Mouse (Mus musculus): ENCODE results near the gene Amotl1. TPM values are rescaled to one million over a fixed set of nuclear protein-coding genes. Genes with fewer than 3 reads are reported as not detected.
"Not testable (repeated sequence)": the region's sequence is repeated elsewhere in the genome, so short reads cannot be mapped to it uniquely, and the experiment has no call there.

The Amotl1 gene
- 8.3 and 9.1 TPM in 2 replicates for polyA plus RNA-seq (2015; fragmentation: Nextera tagmentation; extraction: Ambion mirVana)

DNA sequence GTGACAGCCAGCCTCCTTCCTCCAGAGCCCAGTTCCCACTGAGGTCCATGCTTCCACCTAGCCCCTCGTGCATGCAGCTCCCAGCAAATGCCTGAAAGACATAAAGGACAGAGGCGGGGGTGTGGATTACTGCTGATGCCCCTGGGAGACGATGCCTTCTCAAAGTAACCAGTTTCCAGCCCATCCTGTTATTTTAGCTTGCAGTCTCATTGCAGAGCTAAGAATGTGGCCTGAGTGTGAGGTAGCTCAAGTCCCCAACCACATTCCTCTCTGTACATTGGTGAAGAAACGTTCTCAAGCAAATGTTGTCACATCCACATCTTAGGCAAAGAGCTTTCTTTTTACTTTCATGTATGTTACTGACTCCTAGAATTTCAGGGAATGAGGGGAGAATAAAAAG, at the start of gene Amotl1:
Gene Amotl1 (minus strand): TSS at position 101 of the 400 bp plus-strand sequence.
- no peaks in the 10 kb centered on the region for H3K27me3 ChIP-seq (ENCODE audit: control insufficient read depth, insufficient read depth, low read depth, low read length)
- no peak within 1 kb of the TSS for H3K9ac ChIP-seq (ENCODE audit: low read depth, low read length)
- H3K4me3 ChIP-seq (ENCODE audit: low read depth, low read length): no peak within 1 kb of the TSS
- 38% methylated on average over 4 of the region's 4 CpGs for WGBS
- ATAC-seq: no peak
- H3K27ac ChIP-seq (ENCODE audit: low read length): no peak within 1 kb of the TSS
- H3K36me3 ChIP-seq (ENCODE audit: control insufficient read depth, insufficient read depth, low read length): no peaks in the 10 kb centered on the region
- peaks cover 13% of the 10 kb centered on the region; the same call in 1 of the 2 replicates for H3K4me1 ChIP-seq (ENCODE audit: control insufficient read depth, insufficient read depth, low read length)
- H3K9me3 ChIP-seq (replicated peaks; ENCODE audit: control insufficient read depth, low read length, poor library complexity, severe bottlenecking): no peaks in the 10 kb centered on the region
- no peak within 1 kb of the TSS for H3K4me2 ChIP-seq (ENCODE audit: low read length)

DNA sequence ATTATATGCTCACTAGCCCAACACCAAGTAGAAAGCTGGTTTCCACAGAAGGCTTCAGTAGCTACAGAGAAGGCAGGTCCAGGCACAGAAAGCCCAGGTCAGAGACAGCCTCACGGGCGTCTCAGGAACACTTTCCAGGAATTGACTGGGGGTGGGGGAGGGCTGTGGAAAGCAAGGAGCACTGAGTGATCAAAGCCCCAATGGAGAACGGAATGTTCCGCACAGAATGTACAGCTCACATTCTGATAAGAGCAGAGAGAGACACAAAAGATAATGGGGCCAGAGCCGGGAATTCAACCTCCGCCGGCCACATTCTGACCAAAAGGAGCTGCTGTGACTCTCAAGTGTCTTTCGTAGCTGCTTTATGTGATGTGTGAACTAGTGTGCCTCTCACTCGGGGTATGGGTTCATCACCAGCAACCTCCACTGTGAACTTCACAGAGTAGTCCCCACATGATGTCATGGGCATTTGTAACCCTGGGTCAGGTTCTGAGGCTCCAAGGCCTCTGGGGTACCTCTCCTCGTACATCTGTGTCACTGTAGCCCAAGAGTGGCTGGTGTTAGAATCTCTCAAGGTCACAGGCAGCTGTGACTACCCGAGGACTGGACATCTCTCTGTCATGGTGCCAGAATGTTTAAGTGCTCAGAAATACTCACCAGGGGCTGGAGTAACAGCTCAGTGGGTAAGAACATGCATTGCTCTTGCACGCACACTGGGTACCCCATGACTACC, 44.7 kb upstream of the Amotl1 start:
- no peaks in the 10 kb centered on the region for H3K27me3 ChIP-seq (ENCODE audit: control insufficient read depth, insufficient read depth, low read depth, low read length)
- H3K36me3 ChIP-seq (ENCODE audit: control insufficient read depth, insufficient read depth, low read length): no peaks in the 10 kb centered on the region
- no peak for ATAC-seq
- no peaks in the 10 kb centered on the region for H3K4me1 ChIP-seq (ENCODE audit: control insufficient read depth, insufficient read depth, low read length)
- H3K9ac ChIP-seq (ENCODE audit: low read depth, low read length): no peak overlapping the region
- H3K9me3 ChIP-seq (replicated peaks; ENCODE audit: control insufficient read depth, low read length, poor library complexity, severe bottlenecking): no peaks in the 10 kb centered on the region
- H3K27ac ChIP-seq (ENCODE audit: low read length): no peak overlapping the region
- no peak overlapping the region for H3K4me2 ChIP-seq (ENCODE audit: low read length)
- 73% methylated on average over 12 of the region's 12 CpGs for WGBS
- no peak overlapping the region for H3K4me3 ChIP-seq (ENCODE audit: low read depth, low read length)

DNA sequence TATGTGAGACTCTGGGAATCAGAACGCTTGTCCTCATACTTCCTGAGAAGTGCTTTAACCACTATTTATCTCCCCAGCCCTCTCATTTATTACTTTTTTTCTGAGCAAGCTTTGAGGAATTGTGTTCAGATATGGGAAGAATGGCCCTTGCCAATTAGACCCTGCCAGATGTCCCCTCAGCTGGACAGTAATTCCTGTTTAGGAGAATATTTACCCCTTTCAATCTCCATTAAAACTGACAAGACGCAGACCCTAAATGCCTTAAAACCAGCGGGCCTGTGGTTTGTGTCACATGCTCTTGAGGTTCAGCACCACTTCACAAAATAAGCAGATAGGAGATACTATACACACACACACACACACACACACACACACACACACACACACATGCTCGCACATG, 39.5 kb upstream of the Amotl1 start:
- Histone ChIP-seq H3K36me3 (ENCODE audit: control insufficient read depth, insufficient read depth, low read length) (no peaks in the 10 kb centered on the region), H3K27me3 (ENCODE audit: control insufficient read depth, insufficient read depth, low read depth, low read length) (no peaks in the 10 kb centered on the region), H3K9ac (ENCODE audit: low read depth, low read length) (no peak overlapping the region), H3K4me1 (ENCODE audit: control insufficient read depth, insufficient read depth, low read length) (no peaks in the 10 kb centered on the region), H3K9me3 (replicated peaks; ENCODE audit: control insufficient read depth, low read length, poor library complexity, severe bottlenecking) (no peaks in the 10 kb centered on the region), H3K4me2 (ENCODE audit: low read length) (no peak overlapping the region), H3K4me3 (ENCODE audit: low read depth, low read length) (no peak overlapping the region), H3K27ac (ENCODE audit: low read length) (no peak overlapping the region)
- whole genome bisulfite sequencing: 78% methylated on average over 4 of the region's 4 CpGs
- ATAC-seq: no peak

DNA sequence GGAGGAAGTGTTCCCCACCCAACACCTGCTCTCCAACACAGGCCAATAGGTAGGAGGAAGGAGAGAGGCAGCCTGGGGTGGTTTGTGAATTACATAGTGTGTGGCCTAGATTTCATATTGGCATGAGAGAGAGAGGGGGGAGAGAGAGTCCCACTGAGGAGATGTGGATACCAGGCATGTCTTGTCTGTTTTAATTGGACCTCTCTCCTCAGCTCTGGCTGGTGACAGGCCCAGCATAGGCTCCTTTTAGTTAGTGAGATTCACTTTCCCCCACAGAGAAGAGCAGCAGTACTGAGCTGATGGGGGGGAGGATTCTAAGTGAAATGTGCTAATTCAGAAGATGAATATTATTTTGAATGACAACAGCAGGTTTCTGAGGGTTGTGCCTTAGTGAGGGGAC, 37.9 kb upstream of the Amotl1 start:
- Histone ChIP-seq H3K4me1 (ENCODE audit: control insufficient read depth, insufficient read depth, low read length) (no peaks in the 10 kb centered on the region), H3K9me3 (replicated peaks; ENCODE audit: control insufficient read depth, low read length, poor library complexity, severe bottlenecking) (no peaks in the 10 kb centered on the region), H3K4me2 (ENCODE audit: low read length) (no peak overlapping the region), H3K9ac (ENCODE audit: low read depth, low read length) (no peak overlapping the region), H3K27me3 (ENCODE audit: control insufficient read depth, insufficient read depth, low read depth, low read length) (no peaks in the 10 kb centered on the region), H3K4me3 (ENCODE audit: low read depth, low read length) (no peak overlapping the region), H3K27ac (ENCODE audit: low read length) (no peak overlapping the region), H3K36me3 (ENCODE audit: control insufficient read depth, insufficient read depth, low read length) (no peaks in the 10 kb centered on the region)
- ATAC-seq: no peak; the same call in 1 of the 2 replicates

DNA sequence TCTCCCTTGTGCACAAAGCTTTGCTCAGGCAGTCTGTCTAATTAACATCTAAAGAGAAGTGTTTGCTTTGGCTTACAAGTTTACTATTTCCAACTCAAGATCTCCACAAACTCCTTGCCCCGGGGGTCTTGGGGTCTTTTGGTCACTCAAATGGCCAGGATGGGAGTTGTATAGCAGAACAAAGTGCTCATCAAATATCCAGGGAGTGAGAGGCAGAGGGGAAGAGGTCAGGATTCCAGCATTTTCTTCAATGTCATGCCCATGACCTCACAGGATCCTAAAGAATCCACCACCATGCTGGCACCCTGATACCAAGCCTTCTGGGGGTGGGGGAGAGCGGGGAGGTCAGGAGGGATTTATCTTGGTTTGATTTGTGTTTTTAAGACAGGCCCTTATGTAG, 35.7 kb upstream of the Amotl1 start:
- H3K4me2 ChIP-seq (ENCODE audit: low read length): no peak overlapping the region
- no peak for ATAC-seq
- no peak overlapping the region for H3K9ac ChIP-seq (ENCODE audit: low read depth, low read length)
- no peak overlapping the region for H3K27ac ChIP-seq (ENCODE audit: low read length)
- H3K9me3 ChIP-seq (replicated peaks; ENCODE audit: control insufficient read depth, low read length, poor library complexity, severe bottlenecking): no peaks in the 10 kb centered on the region
- H3K36me3 ChIP-seq (ENCODE audit: control insufficient read depth, insufficient read depth, low read length): no peaks in the 10 kb centered on the region
- no peak overlapping the region for H3K4me3 ChIP-seq (ENCODE audit: low read depth, low read length)
- H3K27me3 ChIP-seq (ENCODE audit: control insufficient read depth, insufficient read depth, low read depth, low read length): no peaks in the 10 kb centered on the region
- 61% methylated on average over 2 of the region's 2 CpGs for WGBS
- no peaks in the 10 kb centered on the region for H3K4me1 ChIP-seq (ENCODE audit: control insufficient read depth, insufficient read depth, low read length)

DNA sequence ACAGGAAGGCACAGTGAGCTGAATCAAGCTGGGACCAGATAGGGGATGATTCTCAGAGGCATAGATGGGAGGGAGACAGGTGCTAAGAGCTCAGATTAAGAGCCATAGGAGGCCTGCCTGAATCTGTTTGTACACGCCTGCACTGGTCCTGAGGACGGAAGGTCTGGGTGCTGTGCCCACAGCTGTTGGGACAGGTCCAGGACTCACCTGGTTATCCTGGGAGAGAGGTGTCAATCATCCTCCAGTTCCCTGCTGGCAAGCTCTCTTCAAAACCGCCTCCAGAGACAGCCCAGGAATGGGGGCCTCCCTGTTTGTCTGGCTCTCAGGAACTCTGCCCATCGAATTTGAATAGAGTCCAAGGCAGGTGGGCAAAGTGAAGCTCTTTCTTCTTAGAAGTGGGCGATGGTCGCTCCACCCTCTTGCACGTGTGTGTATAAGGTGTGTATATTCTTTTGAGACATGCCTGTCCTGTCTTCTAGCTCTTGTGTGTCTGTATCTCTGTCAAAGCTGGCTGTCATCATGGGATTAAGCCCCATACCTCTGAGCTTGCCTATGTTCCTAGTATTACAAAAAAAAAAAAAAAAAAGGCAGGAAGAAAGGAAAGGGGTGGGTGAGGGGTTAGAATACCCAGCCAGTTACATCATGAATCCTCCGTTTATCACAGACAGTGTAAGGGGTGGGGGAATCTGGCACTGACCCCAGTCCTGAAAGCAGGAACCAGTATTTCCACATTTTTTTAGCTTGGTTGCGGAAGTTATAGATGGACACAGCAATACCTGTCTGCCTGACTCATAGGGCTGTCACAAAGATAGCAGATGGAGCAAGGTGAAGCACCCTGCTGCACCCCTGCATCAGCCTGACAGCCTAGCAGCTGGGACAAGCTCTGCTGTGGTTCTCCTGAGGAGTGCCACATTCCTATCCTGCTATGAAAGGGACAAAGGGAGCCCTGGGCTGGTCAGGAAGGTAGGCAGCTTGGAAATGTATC, 31.1 kb upstream of the Amotl1 start:
- no peaks in the 10 kb centered on the region for H3K9me3 ChIP-seq (replicated peaks; ENCODE audit: control insufficient read depth, low read length, poor library complexity, severe bottlenecking)
- WGBS: 63% methylated on average over 9 of the region's 9 CpGs
- H3K4me1 ChIP-seq (ENCODE audit: control insufficient read depth, insufficient read depth, low read length): no peaks in the 10 kb centered on the region
- no peak overlapping the region for H3K9ac ChIP-seq (ENCODE audit: low read depth, low read length)
- H3K27me3 ChIP-seq (ENCODE audit: control insufficient read depth, insufficient read depth, low read depth, low read length): no peaks in the 10 kb centered on the region
- H3K4me3 ChIP-seq (ENCODE audit: low read depth, low read length): no peak overlapping the region
- H3K36me3 ChIP-seq (ENCODE audit: control insufficient read depth, insufficient read depth, low read length): no peaks in the 10 kb centered on the region
- no peak overlapping the region for H3K4me2 ChIP-seq (ENCODE audit: low read length)
- H3K27ac ChIP-seq (ENCODE audit: low read length): no peak overlapping the region
- ATAC-seq: no peak

DNA sequence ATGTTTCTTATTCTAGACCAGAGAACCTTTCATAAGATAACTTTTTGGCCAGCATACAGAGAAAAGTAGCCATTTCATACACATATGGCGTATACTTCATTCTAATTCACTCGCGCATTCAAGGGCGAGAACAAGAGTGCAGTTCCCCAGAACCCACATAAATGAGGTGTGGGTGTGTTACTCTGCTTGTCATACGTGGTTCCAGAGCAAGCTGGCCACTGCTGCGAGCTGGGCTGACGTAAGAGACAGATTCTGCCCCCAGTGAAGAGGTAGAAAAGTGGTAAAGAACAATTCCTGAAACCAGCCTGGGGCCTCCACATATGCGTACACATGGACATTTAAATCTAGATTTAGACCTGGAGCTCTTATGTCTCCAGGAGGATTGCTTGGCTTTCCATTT, 29.6 kb upstream of the Amotl1 start:
- no peak overlapping the region for H3K9ac ChIP-seq (ENCODE audit: low read depth, low read length)
- H3K4me2 ChIP-seq (ENCODE audit: low read length): no peak overlapping the region
- H3K4me1 ChIP-seq (ENCODE audit: control insufficient read depth, insufficient read depth, low read length): no peaks in the 10 kb centered on the region
- H3K27ac ChIP-seq (ENCODE audit: low read length): no peak overlapping the region
- ATAC-seq: no peak
- no peaks in the 10 kb centered on the region for H3K9me3 ChIP-seq (replicated peaks; ENCODE audit: control insufficient read depth, low read length, poor library complexity, severe bottlenecking)
- no peaks in the 10 kb centered on the region for H3K36me3 ChIP-seq (ENCODE audit: control insufficient read depth, insufficient read depth, low read length)
- H3K27me3 ChIP-seq (ENCODE audit: control insufficient read depth, insufficient read depth, low read depth, low read length): no peaks in the 10 kb centered on the region
- H3K4me3 ChIP-seq (ENCODE audit: low read depth, low read length): no peak overlapping the region
- 92% methylated on average over 8 of the region's 8 CpGs for WGBS

DNA sequence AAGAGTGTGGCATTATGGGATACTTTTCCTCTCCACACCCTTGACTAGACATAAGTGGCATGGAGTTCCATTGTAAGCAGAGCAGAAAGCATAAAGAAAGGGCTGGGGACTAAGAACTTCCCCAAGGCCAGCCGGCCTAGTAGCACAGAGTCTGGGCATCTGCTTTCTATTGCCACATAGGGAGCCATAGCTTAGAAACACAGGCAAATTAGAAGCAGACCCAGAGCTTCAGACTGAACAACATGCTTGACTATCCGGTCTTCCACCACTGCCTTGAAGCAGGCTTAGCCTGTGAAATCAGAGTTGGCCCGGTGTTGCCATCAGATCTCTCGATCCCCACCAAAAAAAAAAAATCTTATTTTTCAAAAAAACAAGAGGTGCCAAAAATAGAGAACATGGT, 28.3 kb upstream of the Amotl1 start:
- no peak for ATAC-seq

DNA sequence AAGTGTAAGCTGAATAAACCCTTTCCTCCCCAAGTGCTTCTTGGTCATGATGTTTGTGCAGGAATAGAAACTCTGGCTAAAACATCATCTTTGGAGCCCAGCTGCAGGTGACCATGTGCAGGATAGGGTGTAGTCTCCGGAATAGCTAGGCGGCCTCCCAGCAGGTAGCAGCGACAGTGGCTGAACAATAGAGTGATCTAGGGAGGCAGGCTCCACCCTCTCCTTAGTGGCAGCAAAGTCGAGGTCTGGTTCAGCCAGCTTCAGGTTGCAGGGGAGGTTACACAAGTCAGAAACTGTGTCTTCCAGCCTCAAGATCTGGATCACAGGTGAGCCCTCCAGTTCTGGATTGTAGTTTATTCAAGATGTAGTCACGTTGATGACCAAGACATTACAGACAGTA, 27.1 kb upstream of the Amotl1 start:
- ATAC-seq; H3K27me3 ChIP-seq (ENCODE audit: control insufficient read depth, insufficient read depth, low read depth, low read length); H3K9ac ChIP-seq (ENCODE audit: low read depth, low read length); H3K4me2 ChIP-seq (ENCODE audit: low read length); H3K27ac ChIP-seq (ENCODE audit: low read length); H3K9me3 ChIP-seq (replicated peaks; ENCODE audit: control insufficient read depth, low read length, poor library complexity, severe bottlenecking); H3K4me3 ChIP-seq (ENCODE audit: low read depth, low read length); H3K36me3 ChIP-seq (ENCODE audit: control insufficient read depth, insufficient read depth, low read length); H3K4me1 ChIP-seq (ENCODE audit: control insufficient read depth, insufficient read depth, low read length): not testable (repeated sequence)
- 34% methylated on average over 5 of the region's 5 CpGs for WGBS

More for the DNA sequence above, 28.3 kb upstream of the Amotl1 start:
- H3K36me3 ChIP-seq (ENCODE audit: control insufficient read depth, insufficient read depth, low read length): no peaks in the 10 kb centered on the region
- 83% methylated on average over 4 of the region's 4 CpGs for WGBS
- H3K27me3 ChIP-seq (ENCODE audit: control insufficient read depth, insufficient read depth, low read depth, low read length): no peaks in the 10 kb centered on the region
- H3K9me3 ChIP-seq (replicated peaks; ENCODE audit: control insufficient read depth, low read length, poor library complexity, severe bottlenecking): no peaks in the 10 kb centered on the region
- no peak overlapping the region for H3K4me2 ChIP-seq (ENCODE audit: low read length)
- no peak overlapping the region for H3K4me3 ChIP-seq (ENCODE audit: low read depth, low read length)
- no peak overlapping the region for H3K27ac ChIP-seq (ENCODE audit: low read length)
- H3K9ac ChIP-seq (ENCODE audit: low read depth, low read length): no peak overlapping the region
- H3K4me1 ChIP-seq (ENCODE audit: control insufficient read depth, insufficient read depth, low read length): no peaks in the 10 kb centered on the region

Data from midbrain, embryonic 16.5 days (tissue).